Mouse (Mus musculus) spleen, adult 2 months (tissue): Measurements from ENCODE around the gene Ncam2.

Experiments used
- CTCF ChIP-seq: fragments of 200-500 bp; IDR thresholded peaks from 2 replicates; pipeline ENCODE4 v1.5.1; 2011; ENCODE audit warnings: mild to moderate bottlenecking, inconsistent platforms; ENCODE audit not compliant: insufficient read depth, insufficient read length, insufficient replicate concordance; ENCODE audit errors: extremely low read depth
- POLR2A ChIP-seq: fragments of 200-500 bp; IDR thresholded peaks from 2 replicates; pipeline ENCODE4 v1.6.1; 2011; ENCODE audit warnings: low read depth, low read length, inconsistent platforms

DNA sequence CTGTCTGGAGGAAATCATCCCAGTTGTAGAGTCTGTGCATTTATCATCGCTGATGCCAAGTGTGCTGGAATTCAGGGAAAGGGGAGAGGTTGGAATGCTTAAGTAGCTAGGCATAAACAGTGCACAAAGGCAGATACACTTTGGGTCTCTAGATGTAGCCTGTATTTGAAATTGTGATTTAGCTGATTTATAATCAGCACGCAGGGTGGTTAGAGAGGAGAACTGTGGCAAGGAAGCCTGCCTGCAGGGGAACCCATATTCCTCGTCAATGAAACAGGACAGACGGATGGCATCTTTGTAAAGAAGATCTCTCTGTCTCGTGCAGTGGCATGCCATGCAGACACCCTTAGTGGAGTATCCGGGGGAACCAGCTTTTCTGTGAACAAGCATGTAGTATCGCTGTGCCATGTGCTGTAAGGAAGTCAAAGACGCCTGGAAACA lies 2.2 kb downstream of the Ncam2 start:
- TF ChIP-seq POLR2A (no peak), CTCF (no peak)
